Mouse (Mus musculus) intestine, postnatal 0 days (tissue): ENCODE data around the gene Fhdc1. TPM values are rescaled to one million over a fixed set of nuclear protein-coding genes. Genes with fewer than 3 reads are reported as not detected.

Experiments
- ATAC-seq: fragments of 200-750 bp; cut with Nextera tagmentation; 2 replicates; pipeline ENCODE4 v1.8.0; 2017; ENCODE audit warnings: mild to moderate bottlenecking, moderate TSS enrichment, moderate library complexity
- H3K27ac ChIP-seq: fragments of 300-500 bp; sonication (generic); 2 replicates; pipeline ENCODE4 v1.5.1; 2014; ENCODE audit warnings: mild to moderate bottlenecking, low read depth, low read length, moderate library complexity
- H3K27me3 ChIP-seq: fragments of 300-500 bp; sonication (generic); replicated peaks from 2 replicates; pipeline ENCODE4 v1.6.1; 2014; ENCODE audit warnings: low read length, mixed read lengths; ENCODE audit not compliant: control insufficient read depth, insufficient read depth
- H3K36me3 ChIP-seq: fragments of 300-500 bp; sonication (generic); 2 replicates; pipeline ENCODE4 v1.6.1; 2014; ENCODE audit warnings: mild to moderate bottlenecking, moderate library complexity; ENCODE audit not compliant: control insufficient read depth, insufficient read depth
- H3K4me1 ChIP-seq: fragments of 300-500 bp; sonication (generic); replicated peaks from 2 replicates; pipeline ENCODE4 v1.6.1; 2014; ENCODE audit warnings: antibody characterized with exemption, low read length, mixed read lengths; ENCODE audit not compliant: control insufficient read depth, insufficient read depth
- H3K4me2 ChIP-seq: fragments of 300-500 bp; sonication (generic); replicated peaks from 2 replicates; pipeline ENCODE4 v1.6.1; 2014; ENCODE audit warnings: low read depth, mild to moderate bottlenecking, moderate library complexity
- H3K4me3 ChIP-seq: fragments of 300-500 bp; sonication (generic); 2 replicates; pipeline ENCODE4 v1.5.1; 2014; ENCODE audit warnings: low read depth, low read length
- H3K9ac ChIP-seq: fragments of 300-500 bp; sonication (generic); 2 replicates; pipeline ENCODE4 v1.6.1; 2014; ENCODE audit warnings: mild to moderate bottlenecking, low read depth, low read length
- H3K9me3 ChIP-seq: fragments of 300-500 bp; sonication (generic); 2 replicates; pipeline ENCODE4 v1.6.1; 2016; ENCODE audit warnings: mixed run types; ENCODE audit not compliant: control insufficient read depth
- CTCF ChIP-seq: sonication (generic); IDR thresholded peaks from 2 replicates; pipeline ENCODE4 v1.5.1; 2016; ENCODE audit warnings: low read depth, mild to moderate bottlenecking, control low read depth, antibody characterized with exemption, moderate library complexity
- WGBS: fragments of 180-500 bp; shearing (Covaris S2); extraction: QIAGEN DNeasy Blood & Tissue Kit; methylation state at CpG from one replicate; pipeline ENCODE4 v1.1.7; 2014; 5-methylcytosine and 5-hydroxymethylcytosine counted together
- polyA plus RNA-seq: library from polyadenylated mRNA; unstranded; fragments of >200 nt; fragmentation: Nextera tagmentation; extraction: Ambion mirVana; gene quantifications from 2 replicates; pipeline ENCODE4 v1.2.1, GENCODE M21; 2015

The Fhdc1 gene
- polyA plus RNA-seq, 1 experiment from 2014 or later: 9.8 TPM

DNA sequence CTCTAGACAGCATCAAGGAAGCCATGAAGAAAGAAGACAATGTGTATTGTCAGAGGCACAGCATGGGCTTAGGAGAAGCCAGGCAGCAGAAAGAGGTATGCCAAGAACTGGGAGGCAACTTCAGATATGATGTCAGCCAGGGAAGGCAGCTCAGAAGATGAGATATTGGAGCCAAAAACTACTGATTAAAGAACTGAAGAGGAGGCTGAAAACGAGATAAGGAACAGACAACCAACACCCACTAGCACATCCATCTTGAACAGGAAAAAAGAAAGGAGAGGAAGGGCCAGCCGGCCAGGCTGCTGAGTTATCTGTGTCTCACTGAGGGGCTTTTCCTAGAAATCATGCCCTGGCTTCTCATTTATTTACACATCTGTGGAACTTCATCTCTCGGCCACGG, 66.4 kb downstream of the Fhdc1 start:
- Histone ChIP-seq H3K4me3 (no peak overlapping the region), H3K27me3 (no peaks in the 10 kb centered on the region), H3K36me3 (no peaks in the 10 kb centered on the region), H3K27ac (no peak overlapping the region), H3K4me2 (no peak overlapping the region), H3K9me3 (no peaks in the 10 kb centered on the region), H3K4me1 (0 out of 2 replicates have a peak, but pooled peaks cover 2% of the 10 kb centered on the region), H3K9ac (no peak overlapping the region)
- TF ChIP-seq CTCF: no peak
- no peak for ATAC-seq
- WGBS: 66% methylated on average over 4 of the region's 4 CpGs

DNA sequence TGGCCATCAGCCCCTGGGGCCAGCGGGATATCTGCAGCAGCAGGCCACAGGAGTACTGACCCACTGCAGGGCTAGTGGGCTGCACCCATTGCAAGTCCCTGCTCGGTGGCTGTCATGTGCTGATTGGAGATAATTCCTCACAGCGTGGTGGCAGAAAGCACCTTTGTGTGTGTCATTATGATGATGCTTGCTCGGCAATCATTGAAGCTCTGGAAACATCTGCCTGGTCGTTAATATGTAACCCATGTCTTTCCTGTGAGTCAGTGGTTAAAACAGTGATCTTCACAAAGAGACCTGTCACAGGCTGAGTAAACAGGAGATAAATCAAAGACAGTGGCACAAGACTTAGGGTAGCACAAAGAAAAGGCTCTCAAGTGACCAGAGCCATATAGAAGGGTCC, 67.3 kb downstream of the Fhdc1 start:
- Histone ChIP-seq H3K27ac (no peak overlapping the region), H3K27me3 (no peaks in the 10 kb centered on the region), H3K36me3 (no peaks in the 10 kb centered on the region), H3K9ac (no peak overlapping the region), H3K9me3 (no peaks in the 10 kb centered on the region), H3K4me2 (0 out of 2 replicates have a peak overlapping the region, but pooled peaks have one; percentile 21), H3K4me3 (no peak overlapping the region), H3K4me1 (0 out of 2 replicates have a peak, but pooled peaks cover 2% of the 10 kb centered on the region)
- peak; percentile 56 for ATAC-seq
- WGBS: 35% methylated on average over 5 of the region's 5 CpGs
- TF ChIP-seq CTCF: no peak

DNA sequence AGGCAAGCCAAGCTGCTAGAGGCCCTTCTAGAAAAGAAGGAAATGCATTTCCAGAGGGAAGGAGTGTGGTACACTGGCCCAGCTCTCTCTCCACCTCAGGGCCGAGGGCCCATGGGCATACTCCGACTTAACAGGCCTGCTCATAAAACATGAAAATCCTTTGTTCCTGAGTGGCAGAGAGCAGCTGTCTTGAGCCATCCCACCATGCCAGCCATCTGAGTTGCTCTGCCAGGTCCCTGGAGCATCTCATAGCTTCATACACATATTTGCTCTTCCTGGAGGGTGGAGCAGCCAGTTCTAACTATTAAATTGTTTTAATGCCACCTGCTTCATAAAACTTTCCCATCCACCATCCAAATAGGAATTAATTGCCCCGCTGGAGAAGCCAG, 70.8 kb downstream of the Fhdc1 start:
- H3K4me2 ChIP-seq: no peak overlapping the region
- peak; percentile 43 for ATAC-seq
- no peaks in the 10 kb centered on the region for H3K36me3 ChIP-seq
- H3K9me3 ChIP-seq: no peaks in the 10 kb centered on the region
- H3K9ac ChIP-seq: no peak overlapping the region
- TF ChIP-seq CTCF: no peak
- no peak overlapping the region for H3K27ac ChIP-seq
- 0 out of 2 replicates have a peak, but pooled peaks cover 2% of the 10 kb centered on the region for H3K4me1 ChIP-seq
- H3K27me3 ChIP-seq: no peaks in the 10 kb centered on the region
- WGBS: 54% methylated on average over 3 of the region's 3 CpGs
- H3K4me3 ChIP-seq: no peak overlapping the region

DNA sequence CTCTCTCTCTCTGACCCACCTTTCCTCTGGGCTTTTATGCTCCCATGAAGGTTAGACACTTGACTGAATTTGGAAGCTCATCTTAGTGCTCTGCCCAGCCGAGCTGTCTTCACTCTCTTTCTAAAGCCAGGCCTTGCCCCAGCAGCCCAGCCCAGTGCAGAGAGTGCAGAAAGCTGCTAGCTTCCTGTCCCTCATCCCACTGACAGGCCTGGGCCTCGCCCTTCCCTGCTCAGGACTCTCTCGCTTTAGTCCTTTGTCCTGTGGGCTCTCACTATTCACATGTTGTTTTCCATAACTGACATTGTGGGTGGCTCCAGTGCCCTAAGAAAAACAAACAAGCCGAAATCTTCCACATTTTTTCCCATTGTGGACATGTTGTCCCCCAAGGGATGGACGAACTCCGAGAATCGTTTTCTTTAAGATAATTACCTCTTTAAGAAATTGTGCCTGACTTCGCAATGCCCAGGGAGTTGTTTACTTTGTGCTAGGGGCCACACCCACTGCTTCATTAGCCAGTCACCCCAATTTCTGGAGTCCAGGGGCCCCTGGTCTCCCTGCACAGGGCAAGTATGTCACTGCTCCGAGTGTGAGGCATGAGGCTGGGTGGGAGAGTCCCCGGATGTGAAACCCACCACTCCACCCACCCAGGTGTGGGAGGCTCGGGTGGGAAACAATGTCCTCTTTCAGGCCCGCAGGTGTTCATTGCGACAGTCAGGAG, 71.3 kb downstream of the Fhdc1 start:
- peak; percentile 66 for ATAC-seq
- H3K27me3 ChIP-seq: no peaks in the 10 kb centered on the region

DNA sequence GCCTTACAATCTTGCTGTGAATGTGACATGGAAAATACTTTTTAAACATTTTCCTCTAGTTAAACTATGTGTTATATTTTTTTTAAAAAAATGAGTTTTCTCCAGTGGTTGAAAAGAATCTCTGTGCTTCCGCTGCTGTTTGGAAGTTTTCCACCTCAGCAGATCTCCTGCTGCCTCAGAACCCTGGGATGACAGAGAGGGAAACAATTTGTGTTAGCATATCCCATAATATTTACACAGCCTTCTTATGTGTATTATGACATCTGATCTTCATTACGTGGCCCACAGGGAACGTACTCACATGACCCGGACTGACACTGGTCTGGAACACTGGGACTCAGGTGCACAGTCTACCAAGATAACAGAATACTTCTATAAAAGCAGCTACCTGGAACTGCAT, 74.7 kb downstream of the Fhdc1 start:
- no peaks in the 10 kb centered on the region for H3K9me3 ChIP-seq
- H3K36me3 ChIP-seq: no peaks in the 10 kb centered on the region
- H3K27ac ChIP-seq: no peak overlapping the region
- TF ChIP-seq CTCF: no peak
- no peaks in the 10 kb centered on the region for H3K4me1 ChIP-seq
- H3K27me3 ChIP-seq: no peaks in the 10 kb centered on the region
- H3K4me2 ChIP-seq: no peak overlapping the region
- H3K9ac ChIP-seq: no peak overlapping the region
- H3K4me3 ChIP-seq: no peak overlapping the region
- ATAC-seq: no peak
- 60% methylated on average over 4 of the region's 4 CpGs for WGBS

More for the DNA sequence above, 71.3 kb downstream of the Fhdc1 start:
- Histone ChIP-seq H3K4me2 (no peak overlapping the region), H3K4me1 (0 out of 2 replicates have a peak, but pooled peaks cover 2% of the 10 kb centered on the region), H3K36me3 (no peaks in the 10 kb centered on the region), H3K4me3 (no peak overlapping the region), H3K27ac (no peak overlapping the region; the same call in none of the 2 replicates), H3K9ac (no peak overlapping the region), H3K9me3 (no peaks in the 10 kb centered on the region)
- WGBS: 33% methylated on average over 13 of the region's 13 CpGs
- no peak for TF ChIP-seq CTCF

DNA sequence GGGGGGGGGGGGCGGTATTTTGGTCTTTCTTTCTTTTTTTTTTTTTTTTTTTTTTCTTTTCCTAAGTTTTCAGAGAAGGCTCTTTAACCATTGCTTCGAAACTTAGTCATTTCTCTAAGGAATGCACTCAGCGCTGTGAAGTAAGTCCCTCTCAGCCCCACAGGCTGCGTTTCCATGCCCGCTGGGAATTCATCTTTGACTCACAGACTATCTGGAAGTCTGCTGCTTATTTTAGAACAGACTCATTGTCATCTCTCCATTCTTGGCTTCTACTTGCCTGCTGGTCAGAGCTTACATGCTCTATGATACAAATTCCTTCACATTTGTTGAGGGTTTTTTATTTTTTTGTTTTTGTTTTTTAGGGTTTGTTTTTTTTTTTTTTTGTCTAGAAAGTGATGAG, 76.8 kb downstream of the Fhdc1 start:
- H3K36me3 ChIP-seq: no peaks in the 10 kb centered on the region
- no peak overlapping the region for H3K27ac ChIP-seq
- no peak for TF ChIP-seq CTCF
- no peak for ATAC-seq
- no peak overlapping the region for H3K4me2 ChIP-seq
- H3K9ac ChIP-seq: no peak overlapping the region
- H3K4me3 ChIP-seq: no peak overlapping the region
- WGBS: 52% methylated on average over 5 of the region's 5 CpGs
- H3K9me3 ChIP-seq: no peaks in the 10 kb centered on the region
- H3K27me3 ChIP-seq: no peaks in the 10 kb centered on the region
- no peaks in the 10 kb centered on the region for H3K4me1 ChIP-seq
